Mouse (Mus musculus) layer of hippocampus, postnatal 10 days (tissue): Measurements from ENCODE around the gene Morn5. TPM values are rescaled to one million over a fixed set of nuclear protein-coding genes. Genes with fewer than 3 reads are reported as not detected.

Experiments used
- DNase-seq, 2 experiments: peaks; one replicate each; pipeline ENCODE4 v3.0.0; 2021; ENCODE audit warnings: low spot score in 2 of 2
- long read RNA-seq: library from polyadenylated mRNA; stranded (forward); transcript quantifications from one replicate; pipeline ENCODE4 v2.0.0, GENCODE M21; 2023
- total RNA-seq, 2 experiments: library from RNA; stranded (reverse); gene quantifications; 2 replicates each; pipeline ENCODE4 v1.2.3; 2021

Gene Morn5
- 1 to 10 TPM; 1.8 to 2.5 TPM for total RNA-seq
- long read RNA-seq, partial matches to known transcripts: 1 of 2 reads
- long read RNA-seq, other reads (novel, unspliced or antisense): 0 of 2 reads

- peak; percentile 99 for DNase-seq
Measured at GRCm38 (mm10) chr2:36048748-36049566, at the start of gene Morn5, which contains the start of gene Ndufa8. Gene Morn5, plus strand, starts transcription at chr2:36049458. Gene Ndufa8, minus strand, starts transcription at chr2:36049406.

- DNase-seq: no peak
Measured at GRCm38 (mm10) chr2:36000390-36000789, 48.9 kb upstream of the Morn5 start.

- DNase-seq: no peak
Measured at GRCm38 (mm10) chr2:36002188-36002587, 47.1 kb upstream of the Morn5 start.

GRCm38 (mm10) chr2:36008071-36008470, 41.2 kb upstream of the Morn5 start:
- peak; percentile 60 to 70 for DNase-seq

GRCm38 (mm10) chr2:36009386-36009785, 39.9 kb upstream of the Morn5 start:
- peak; percentile 80 to 85 for DNase-seq

- DNase-seq: no peak
Measured at GRCm38 (mm10) chr2:36010579-36010978, 38.7 kb upstream of the Morn5 start.

GRCm38 (mm10) chr2:36011331-36011825, 37.9 kb upstream of the Morn5 start:
- DNase-seq: peak; percentile 41 to 56

- DNase-seq: no peak
Measured at GRCm38 (mm10) chr2:36013010-36013409, 36.2 kb upstream of the Morn5 start.

- DNase-seq: peak; percentile 91 to 93
Measured at GRCm38 (mm10) chr2:36021385-36022159, 27.7 kb upstream of the Morn5 start.

- DNase-seq: no peak
Measured at GRCm38 (mm10) chr2:36023291-36023690, 26.0 kb upstream of the Morn5 start.

- no peak for DNase-seq
Measured at GRCm38 (mm10) chr2:36032884-36033283, 16.4 kb upstream of the Morn5 start.

- no peak for DNase-seq
Measured at GRCm38 (mm10) chr2:36033966-36034365, 15.3 kb upstream of the Morn5 start.

- no peak for DNase-seq
Measured at GRCm38 (mm10) chr2:36034898-36035297, 14.4 kb upstream of the Morn5 start.

- DNase-seq: no peak
Measured at GRCm38 (mm10) chr2:36035413-36036081, 13.7 kb upstream of the Morn5 start.

GRCm38 (mm10) chr2:36039297-36039985, 9.8 kb upstream of the Morn5 start:
- DNase-seq: no peak

GRCm38 (mm10) chr2:36040872-36041271, 8.4 kb upstream of the Morn5 start:
- no peak for DNase-seq

GRCm38 (mm10) chr2:36048164-36048563, 1.1 kb upstream of the Morn5 start:
- no peak for DNase-seq

GRCm38 (mm10) chr2:36049567-36049954, 303 bp downstream of the Morn5 start:
- no peak for DNase-seq

- no peak for DNase-seq
Measured at GRCm38 (mm10) chr2:36053249-36053648, 4.0 kb downstream of the Morn5 start.

- no peak for DNase-seq
Measured at GRCm38 (mm10) chr2:36056248-36056647, 7.0 kb downstream of the Morn5 start.

- no peak for DNase-seq
Measured at GRCm38 (mm10) chr2:36061409-36061808, 12.2 kb downstream of the Morn5 start.
